Mouse (Mus musculus): ENCODE results near the gene Svs6. TPM values are rescaled to one million over a fixed set of nuclear protein-coding genes. Genes with fewer than 3 reads are reported as not detected.
"Not testable (repeated sequence)": the region's sequence is repeated elsewhere in the genome, so short reads cannot be mapped to it uniquely, and the experiment has no call there.

Gene Svs6
- polyA plus RNA-seq (2014; fragmentation: Nextera tagmentation; extraction: Ambion mirVana), result not detected in 2 replicates

DNA sequence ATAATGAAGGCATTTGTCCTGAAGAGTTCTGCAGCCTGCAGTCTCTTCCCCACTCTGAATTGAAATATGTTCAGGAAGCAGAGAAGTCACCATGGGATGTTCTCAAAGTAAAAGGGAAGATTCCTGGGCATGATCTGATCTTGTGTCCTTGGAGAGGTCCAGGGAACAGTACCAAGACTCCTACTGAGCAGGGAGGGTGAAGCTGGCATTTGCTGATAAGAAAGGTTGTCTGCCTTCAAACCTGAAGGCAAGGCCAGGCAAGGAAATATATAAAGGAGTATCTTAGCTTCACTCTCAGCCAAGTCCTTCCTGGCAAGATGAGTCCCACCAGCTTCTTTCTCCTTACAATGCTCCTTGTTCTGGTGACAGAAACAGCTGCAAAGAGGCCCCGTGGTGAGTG is at the start of gene Svs6:
Gene Svs6, plus strand, starts transcription at position 301 of the 400 bp plus-strand sequence.
- not testable (repeated sequence) for H3K27ac ChIP-seq (replicated peaks; ENCODE audit: low read depth, low read length); H3K4me1 ChIP-seq (ENCODE audit: control insufficient read depth, insufficient read depth, low read length); H3K27me3 ChIP-seq (ENCODE audit: control insufficient read depth, insufficient read depth, low read length); H3K4me2 ChIP-seq (ENCODE audit: low read length); ATAC-seq (ENCODE audit: low FRiP score, low TSS enrichment); DNase-seq; H3K9me3 ChIP-seq (ENCODE audit: control insufficient read depth, low read length); H3K9ac ChIP-seq (replicated peaks; ENCODE audit: low read length); H3K4me3 ChIP-seq (replicated peaks; ENCODE audit: low read depth, low read length); H3K36me3 ChIP-seq (ENCODE audit: control insufficient read depth, insufficient read depth, low read length)
- 84% methylated on average over 1 of the region's 1 CpGs for WGBS

- no peaks in the 10 kb centered on the region for H3K9me3 ChIP-seq (ENCODE audit: control insufficient read depth, low read length)
- no peaks in the 10 kb centered on the region for H3K4me1 ChIP-seq (ENCODE audit: control insufficient read depth, insufficient read depth, low read length)
- DNase-seq (no peak), ATAC-seq (ENCODE audit: low FRiP score, low TSS enrichment) (no peak)
- H3K36me3 ChIP-seq (ENCODE audit: control insufficient read depth, insufficient read depth, low read length), result no peaks in the 10 kb centered on the region
- H3K4me2 ChIP-seq (ENCODE audit: low read length), result no peak within 1 kb of the TSS
- no peak within 1 kb of the TSS for H3K4me3 ChIP-seq (replicated peaks; ENCODE audit: low read depth, low read length)
- H3K9ac ChIP-seq (replicated peaks; ENCODE audit: low read length), result no peak within 1 kb of the TSS
- H3K27me3 ChIP-seq (ENCODE audit: control insufficient read depth, insufficient read depth, low read length), result no peaks in the 10 kb centered on the region
- WGBS, result 96% methylated on average over 4 of the region's 4 CpGs
- H3K27ac ChIP-seq (replicated peaks; ENCODE audit: low read depth, low read length), result no peak within 1 kb of the TSS
Measured at GRCm38 (mm10) chr2:164278359-164278758, 38.2 kb upstream of the Svs6 start, which contains the start of gene Svs4. Gene Svs4 (minus strand): TSS chr2:164278459.

- H3K36me3 ChIP-seq (ENCODE audit: control insufficient read depth, insufficient read depth, low read length); H3K4me2 ChIP-seq (ENCODE audit: low read length); ATAC-seq (ENCODE audit: low FRiP score, low TSS enrichment); DNase-seq; H3K27ac ChIP-seq (replicated peaks; ENCODE audit: low read depth, low read length); H3K9ac ChIP-seq (replicated peaks; ENCODE audit: low read length); H3K4me1 ChIP-seq (ENCODE audit: control insufficient read depth, insufficient read depth, low read length); H3K27me3 ChIP-seq (ENCODE audit: control insufficient read depth, insufficient read depth, low read length); H3K4me3 ChIP-seq (replicated peaks; ENCODE audit: low read depth, low read length); H3K9me3 ChIP-seq (ENCODE audit: control insufficient read depth, low read length): not testable (repeated sequence)
- WGBS, result 96% methylated on average over 1 of the region's 1 CpGs
Measured at GRCm38 (mm10) chr2:164288968-164289367, 27.6 kb upstream of the Svs6 start, which contains the start of gene Svs3a. Gene Svs3a (plus strand): TSS chr2:164289268.

- H3K4me3 ChIP-seq (replicated peaks; ENCODE audit: low read depth, low read length), result no peak overlapping the region
- 86% methylated on average over 5 of the region's 5 CpGs for WGBS
- no peaks in the 10 kb centered on the region for H3K27me3 ChIP-seq (ENCODE audit: control insufficient read depth, insufficient read depth, low read length)
- no peaks in the 10 kb centered on the region for H3K36me3 ChIP-seq (ENCODE audit: control insufficient read depth, insufficient read depth, low read length)
- DNase-seq (no peak), ATAC-seq (ENCODE audit: low FRiP score, low TSS enrichment) (no peak)
- no peaks in the 10 kb centered on the region for H3K4me1 ChIP-seq (ENCODE audit: control insufficient read depth, insufficient read depth, low read length)
- no peak overlapping the region for H3K4me2 ChIP-seq (ENCODE audit: low read length)
- no peaks in the 10 kb centered on the region for H3K9me3 ChIP-seq (ENCODE audit: control insufficient read depth, low read length)
- no peak overlapping the region for H3K9ac ChIP-seq (replicated peaks; ENCODE audit: low read length)
- no peak overlapping the region for H3K27ac ChIP-seq (replicated peaks; ENCODE audit: low read depth, low read length)
Measured at GRCm38 (mm10) chr2:164312599-164312998, 4.0 kb upstream of the Svs6 start.

GRCm38 (mm10) chr2:164315460-164315859 is 1.1 kb upstream of the Svs6 start:
- not testable (repeated sequence) for ATAC-seq (ENCODE audit: low FRiP score, low TSS enrichment); H3K4me2 ChIP-seq (ENCODE audit: low read length)

GRCm38 (mm10) chr2:164320983-164321382 is 4.4 kb downstream of the Svs6 start:
- WGBS, result 88% methylated on average over 6 of the region's 6 CpGs

More at GRCm38 (mm10) chr2:164315460-164315859, 1.1 kb upstream of the Svs6 start:
- DNase-seq; H3K27ac ChIP-seq (replicated peaks; ENCODE audit: low read depth, low read length); H3K27me3 ChIP-seq (ENCODE audit: control insufficient read depth, insufficient read depth, low read length); H3K36me3 ChIP-seq (ENCODE audit: control insufficient read depth, insufficient read depth, low read length); H3K4me1 ChIP-seq (ENCODE audit: control insufficient read depth, insufficient read depth, low read length); H3K9ac ChIP-seq (replicated peaks; ENCODE audit: low read length); H3K4me3 ChIP-seq (replicated peaks; ENCODE audit: low read depth, low read length); H3K9me3 ChIP-seq (ENCODE audit: control insufficient read depth, low read length): not testable (repeated sequence)

GRCm38 (mm10) chr2:164332440-164332839 is 15.9 kb downstream of the Svs6 start, which contains the start of gene Svs5:
Gene Svs5 (plus strand): TSS chr2:164332740.
- H3K4me3 ChIP-seq (replicated peaks; ENCODE audit: low read depth, low read length); ATAC-seq (ENCODE audit: low FRiP score, low TSS enrichment); H3K9me3 ChIP-seq (ENCODE audit: control insufficient read depth, low read length); H3K4me1 ChIP-seq (ENCODE audit: control insufficient read depth, insufficient read depth, low read length); DNase-seq; H3K27ac ChIP-seq (replicated peaks; ENCODE audit: low read depth, low read length); H3K4me2 ChIP-seq (ENCODE audit: low read length); H3K9ac ChIP-seq (replicated peaks; ENCODE audit: low read length); H3K27me3 ChIP-seq (ENCODE audit: control insufficient read depth, insufficient read depth, low read length); H3K36me3 ChIP-seq (ENCODE audit: control insufficient read depth, insufficient read depth, low read length): not testable (repeated sequence)
- 84% methylated on average over 3 of the region's 3 CpGs for WGBS

More at GRCm38 (mm10) chr2:164320983-164321382, 4.4 kb downstream of the Svs6 start:
- Histone ChIP-seq H3K27me3 (ENCODE audit: control insufficient read depth, insufficient read depth, low read length) (no peaks in the 10 kb centered on the region), H3K9me3 (ENCODE audit: control insufficient read depth, low read length) (no peaks in the 10 kb centered on the region), H3K9ac (replicated peaks; ENCODE audit: low read length) (no peak overlapping the region), H3K4me3 (replicated peaks; ENCODE audit: low read depth, low read length) (no peak overlapping the region), H3K4me1 (ENCODE audit: control insufficient read depth, insufficient read depth, low read length) (no peaks in the 10 kb centered on the region), H3K4me2 (ENCODE audit: low read length) (no peak overlapping the region), H3K36me3 (ENCODE audit: control insufficient read depth, insufficient read depth, low read length) (no peaks in the 10 kb centered on the region), H3K27ac (replicated peaks; ENCODE audit: low read depth, low read length) (no peak overlapping the region)
- no peak for ATAC-seq (ENCODE audit: low FRiP score, low TSS enrichment)
- no peak for DNase-seq

DNA sequence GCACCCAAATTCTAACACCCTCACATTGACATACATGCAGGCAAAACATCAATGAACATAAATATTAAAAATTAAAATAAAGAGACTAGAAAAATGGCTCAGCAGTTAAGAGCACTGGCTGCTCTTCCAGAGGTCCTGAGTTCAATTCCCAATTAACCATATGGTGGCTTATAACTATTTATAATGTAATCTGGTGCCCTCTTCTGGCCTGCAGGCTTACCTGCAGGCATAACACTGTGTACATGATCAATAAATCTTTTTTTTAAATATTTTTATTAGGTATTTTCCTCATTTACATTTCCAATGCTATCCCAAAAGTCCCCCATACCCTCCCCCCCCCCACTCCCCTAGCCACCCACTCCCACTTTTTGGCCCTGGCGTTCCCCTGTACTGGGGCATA is 27.2 kb downstream of the Svs6 start:
- not testable (repeated sequence) for H3K4me2 ChIP-seq (ENCODE audit: low read length); H3K36me3 ChIP-seq (ENCODE audit: control insufficient read depth, insufficient read depth, low read length); ATAC-seq (ENCODE audit: low FRiP score, low TSS enrichment); H3K9me3 ChIP-seq (ENCODE audit: control insufficient read depth, low read length); H3K4me1 ChIP-seq (ENCODE audit: control insufficient read depth, insufficient read depth, low read length); DNase-seq; H3K27ac ChIP-seq (replicated peaks; ENCODE audit: low read depth, low read length); H3K4me3 ChIP-seq (replicated peaks; ENCODE audit: low read depth, low read length); H3K9ac ChIP-seq (replicated peaks; ENCODE audit: low read length); H3K27me3 ChIP-seq (ENCODE audit: control insufficient read depth, insufficient read depth, low read length)
- 73% methylated on average over 1 of the region's 1 CpGs for WGBS

- not testable (repeated sequence) for H3K4me3 ChIP-seq (replicated peaks; ENCODE audit: low read depth, low read length); H3K4me1 ChIP-seq (ENCODE audit: control insufficient read depth, insufficient read depth, low read length); H3K36me3 ChIP-seq (ENCODE audit: control insufficient read depth, insufficient read depth, low read length); H3K27me3 ChIP-seq (ENCODE audit: control insufficient read depth, insufficient read depth, low read length); ATAC-seq (ENCODE audit: low FRiP score, low TSS enrichment); H3K4me2 ChIP-seq (ENCODE audit: low read length); H3K27ac ChIP-seq (replicated peaks; ENCODE audit: low read depth, low read length); H3K9me3 ChIP-seq (ENCODE audit: control insufficient read depth, low read length); H3K9ac ChIP-seq (replicated peaks; ENCODE audit: low read length)
- peak; percentile 15 for DNase-seq
Measured at GRCm38 (mm10) chr2:164347697-164348096, 31.1 kb downstream of the Svs6 start.

All from midbrain, embryonic 14.5 days (tissue).